Mouse (Mus musculus): ENCODE measurements around the gene Il17rd. TPM values are rescaled to one million over a fixed set of nuclear protein-coding genes. Genes with fewer than 3 reads are reported as not detected.

The Il17rd gene
- polyA plus RNA-seq (2012; rRNA removed), result 15.4 and 19.1 TPM in 2 replicates
- 6.0 and 9.3 TPM in 2 replicates for polyA plus RNA-seq (2014; fragmentation: Nextera tagmentation; extraction: Ambion mirVana)

DNA sequence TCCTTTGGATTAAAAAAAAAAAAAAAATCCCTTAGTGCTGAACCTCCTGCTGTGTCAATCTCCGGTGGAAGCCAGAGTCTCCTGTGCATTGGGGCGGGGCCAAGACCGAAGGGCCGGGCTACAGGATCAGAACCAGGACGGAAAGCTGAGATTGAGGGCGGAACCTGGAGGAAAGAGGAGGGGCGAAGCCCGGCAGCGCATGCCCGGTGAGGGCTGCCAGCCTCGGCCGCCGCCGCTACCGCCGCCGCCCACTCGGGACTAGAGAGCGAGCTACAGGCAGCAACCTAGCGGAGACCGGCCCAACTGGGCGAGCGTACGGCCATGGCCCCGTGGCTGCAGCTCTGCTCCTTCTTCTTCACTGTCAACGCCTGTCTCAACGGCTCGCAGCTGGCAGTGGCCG, at the start of gene Il17rd:
Gene Il17rd, plus strand, starts transcription at position 159 of the 400 bp plus-strand sequence.
- H3K9me3 ChIP-seq (ENCODE audit: control insufficient read depth, low read length), result no peaks in the 10 kb centered on the region
- H3K36me3 ChIP-seq (ENCODE audit: control insufficient read depth, insufficient read depth, low read length), result no peaks in the 10 kb centered on the region
- peak within 1 kb of the TSS; percentile 97 for H3K4me3 ChIP-seq (replicated peaks; ENCODE audit: low read length)
- no peaks in the 10 kb centered on the region for H3K27me3 ChIP-seq (ENCODE audit: control insufficient read depth, insufficient read depth, low read length)
- H3K27ac ChIP-seq (replicated peaks; ENCODE audit: low read depth, low read length), result peak within 1 kb of the TSS; percentile 87
- peaks cover 21% of the 10 kb centered on the region for H3K4me1 ChIP-seq (ENCODE audit: control insufficient read depth, insufficient read depth, low read length)
- WGBS, result under 1% methylated on average over 18 of the region's 29 CpGs
- H3K4me2 ChIP-seq (replicated peaks; ENCODE audit: low read depth, low read length, severe bottlenecking), result peak within 1 kb of the TSS; percentile 80
- DNase-seq (ENCODE audit: low spot score) (peak; percentile 92), ATAC-seq (ENCODE audit: low FRiP score, low read depth) (peak; percentile 91)
- peak within 1 kb of the TSS; percentile 89 for H3K9ac ChIP-seq (ENCODE audit: low read depth, low read length, severe bottlenecking)
- TF ChIP-seq POLR2A (IDR thresholded peaks at IDR 0.05; ENCODE audit: borderline replicate concordance, extremely low read depth, insufficient read depth, insufficient read length), result peak; percentile 93

DNA sequence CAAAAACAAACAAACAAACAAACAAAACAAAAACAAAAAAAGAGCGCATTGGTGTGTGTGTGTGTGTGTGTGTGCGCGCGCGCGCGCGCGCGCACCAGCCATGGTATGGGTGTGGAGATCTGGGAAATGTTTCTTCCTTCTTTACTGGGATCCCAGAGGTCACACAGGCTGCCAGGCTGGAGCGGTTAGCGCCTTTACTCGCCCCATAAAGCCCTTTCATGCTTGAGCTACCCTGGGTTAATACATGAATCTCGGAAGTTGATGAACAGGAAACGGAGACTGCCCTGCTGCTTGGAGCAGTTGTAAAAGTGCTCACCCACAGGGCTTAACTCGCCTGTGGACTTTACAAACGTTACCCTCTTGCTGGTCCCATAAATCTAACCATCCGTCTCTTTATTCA, 47.1 kb upstream of the Il17rd start:
- WGBS, result 46% methylated on average over 18 of the region's 18 CpGs
- Histone ChIP-seq H3K27me3 (ENCODE audit: control insufficient read depth, insufficient read depth, low read length) (no peaks in the 10 kb centered on the region), H3K9me3 (ENCODE audit: control insufficient read depth, low read length) (no peaks in the 10 kb centered on the region), H3K4me1 (ENCODE audit: control insufficient read depth, insufficient read depth, low read length) (peaks cover 9% of the 10 kb centered on the region), H3K9ac (ENCODE audit: low read depth, low read length, severe bottlenecking) (no peak overlapping the region), H3K36me3 (ENCODE audit: control insufficient read depth, insufficient read depth, low read length) (no peaks in the 10 kb centered on the region), H3K27ac (replicated peaks; ENCODE audit: low read depth, low read length) (no peak overlapping the region), H3K4me2 (replicated peaks; ENCODE audit: low read depth, low read length, severe bottlenecking) (peak overlapping the region; percentile 21; the same call in 1 of the 2 replicates), H3K4me3 (replicated peaks; ENCODE audit: low read length) (no peak overlapping the region)
- no peak for ATAC-seq (ENCODE audit: low FRiP score, low read depth)
- DNase-seq (ENCODE audit: low spot score), result no peak
- no peak for TF ChIP-seq POLR2A (IDR thresholded peaks at IDR 0.05; ENCODE audit: borderline replicate concordance, extremely low read depth, insufficient read depth, insufficient read length)

DNA sequence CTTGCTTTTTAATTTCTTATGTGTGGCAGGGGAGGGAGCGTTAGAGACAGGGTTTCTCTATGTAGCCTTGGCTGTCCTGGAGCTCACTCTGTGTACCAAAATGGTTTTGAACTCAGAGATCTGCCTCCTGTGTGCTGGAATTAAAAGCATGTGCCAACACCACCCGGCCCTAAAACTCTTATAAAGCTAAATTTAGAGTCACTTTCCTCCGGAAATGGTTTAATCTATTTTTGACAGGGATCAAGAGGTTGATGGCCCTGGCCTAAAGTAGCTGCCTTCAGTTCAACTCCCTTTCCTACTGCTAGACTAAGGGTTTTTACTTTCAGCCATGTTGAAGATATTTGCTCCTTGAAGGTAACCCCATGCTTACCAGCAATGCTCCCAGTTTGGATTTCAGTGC, 45.3 kb upstream of the Il17rd start:
- TF ChIP-seq POLR2A (IDR thresholded peaks at IDR 0.05; ENCODE audit: borderline replicate concordance, extremely low read depth, insufficient read depth, insufficient read length), result no peak
- peak overlapping the region; percentile 0; the same call in 1 of the 2 replicates for H3K27ac ChIP-seq (replicated peaks; ENCODE audit: low read depth, low read length)
- H3K4me3 ChIP-seq (replicated peaks; ENCODE audit: low read length), result no peak overlapping the region
- H3K4me1 ChIP-seq (ENCODE audit: control insufficient read depth, insufficient read depth, low read length), result peaks cover 9% of the 10 kb centered on the region
- H3K27me3 ChIP-seq (ENCODE audit: control insufficient read depth, insufficient read depth, low read length), result no peaks in the 10 kb centered on the region
- 29% methylated on average over 3 of the region's 3 CpGs for WGBS
- no peak overlapping the region for H3K9ac ChIP-seq (ENCODE audit: low read depth, low read length, severe bottlenecking)
- H3K4me2 ChIP-seq (replicated peaks; ENCODE audit: low read depth, low read length, severe bottlenecking), result no peak overlapping the region
- no peaks in the 10 kb centered on the region for H3K36me3 ChIP-seq (ENCODE audit: control insufficient read depth, insufficient read depth, low read length)
- ATAC-seq (ENCODE audit: low FRiP score, low read depth) (no peak), DNase-seq (ENCODE audit: low spot score) (no peak)
- no peaks in the 10 kb centered on the region for H3K9me3 ChIP-seq (ENCODE audit: control insufficient read depth, low read length)

DNA sequence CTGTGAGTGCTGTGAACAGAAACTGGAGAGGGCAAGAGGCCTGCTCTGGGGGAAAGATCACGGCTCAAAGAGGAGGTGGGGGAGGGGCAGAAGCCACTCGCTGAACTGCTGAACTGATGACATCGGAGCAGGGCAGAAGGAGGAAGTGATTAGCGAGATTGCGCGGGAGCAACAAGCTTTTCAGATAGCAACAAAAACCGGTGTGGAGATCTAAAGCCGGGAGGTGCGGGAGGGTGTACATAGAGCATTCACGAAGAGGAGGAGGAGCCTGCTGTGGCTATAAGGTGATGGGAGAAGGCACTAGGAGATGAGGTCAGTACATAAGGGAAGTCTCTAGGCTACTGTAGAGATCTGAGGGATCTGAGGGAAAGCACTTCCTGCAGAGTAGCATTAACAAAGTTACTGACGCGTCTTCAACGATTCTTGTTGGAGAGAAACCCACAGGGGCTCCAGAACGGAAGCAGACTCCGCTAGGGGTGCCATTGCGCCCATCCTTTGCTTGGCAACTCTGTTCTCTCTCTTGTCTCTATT, 44.5 kb upstream of the Il17rd start, which contains the start of gene Hesx1:
Gene Hesx1, plus strand, starts transcription at position 206 of the 531 bp plus-strand sequence.
- Histone ChIP-seq H3K4me1 (ENCODE audit: control insufficient read depth, insufficient read depth, low read length) (peaks cover 9% of the 10 kb centered on the region), H3K9me3 (ENCODE audit: control insufficient read depth, low read length) (no peaks in the 10 kb centered on the region), H3K27ac (replicated peaks; ENCODE audit: low read depth, low read length) (peak within 1 kb of the TSS; percentile 33; the same call in 1 of the 2 replicates), H3K9ac (ENCODE audit: low read depth, low read length, severe bottlenecking) (peak within 1 kb of the TSS; percentile 35; the same call in 1 of the 2 replicates), H3K36me3 (ENCODE audit: control insufficient read depth, insufficient read depth, low read length) (no peaks in the 10 kb centered on the region), H3K27me3 (ENCODE audit: control insufficient read depth, insufficient read depth, low read length) (no peaks in the 10 kb centered on the region), H3K4me3 (replicated peaks; ENCODE audit: low read length) (peak within 1 kb of the TSS; percentile 27), H3K4me2 (replicated peaks; ENCODE audit: low read depth, low read length, severe bottlenecking) (peak within 1 kb of the TSS; percentile 45)
- WGBS, result 10% methylated on average over 16 of the region's 16 CpGs
- no peak for TF ChIP-seq POLR2A (IDR thresholded peaks at IDR 0.05; ENCODE audit: borderline replicate concordance, extremely low read depth, insufficient read depth, insufficient read length)
- ATAC-seq (ENCODE audit: low FRiP score, low read depth) (no peak), DNase-seq (ENCODE audit: low spot score) (peak; percentile 59)

DNA sequence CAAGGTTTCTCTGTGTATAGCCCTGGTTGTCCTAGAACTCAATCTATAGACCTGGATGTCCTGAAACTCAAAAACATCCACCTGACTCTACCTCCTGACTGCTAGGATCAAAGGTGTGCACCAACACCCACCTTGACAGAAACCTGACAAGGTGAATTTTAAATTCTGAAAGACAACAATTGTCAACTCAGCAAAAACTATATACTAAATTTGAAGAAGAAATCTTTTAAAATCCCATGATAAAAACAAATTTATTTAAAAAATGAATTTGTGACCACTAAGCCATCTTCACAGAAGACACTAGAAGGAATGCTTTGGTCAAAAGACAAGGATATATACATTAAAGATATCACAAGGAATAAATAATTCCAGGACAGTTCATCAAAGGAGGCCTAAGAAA, 42.5 kb upstream of the Il17rd start:
- no peak for DNase-seq (ENCODE audit: low spot score)
- no peak overlapping the region for H3K9ac ChIP-seq (ENCODE audit: low read depth, low read length, severe bottlenecking)
- TF ChIP-seq POLR2A (IDR thresholded peaks at IDR 0.05; ENCODE audit: borderline replicate concordance, extremely low read depth, insufficient read depth, insufficient read length), result no peak
- H3K27me3 ChIP-seq (ENCODE audit: control insufficient read depth, insufficient read depth, low read length), result no peaks in the 10 kb centered on the region
- no peak for ATAC-seq (ENCODE audit: low FRiP score, low read depth)
- H3K27ac ChIP-seq (replicated peaks; ENCODE audit: low read depth, low read length), result no peak overlapping the region
- H3K4me3 ChIP-seq (replicated peaks; ENCODE audit: low read length), result no peak overlapping the region
- H3K36me3 ChIP-seq (ENCODE audit: control insufficient read depth, insufficient read depth, low read length), result no peaks in the 10 kb centered on the region
- H3K9me3 ChIP-seq (ENCODE audit: control insufficient read depth, low read length), result no peaks in the 10 kb centered on the region
- H3K4me1 ChIP-seq (ENCODE audit: control insufficient read depth, insufficient read depth, low read length), result peaks cover 9% of the 10 kb centered on the region
- no peak overlapping the region for H3K4me2 ChIP-seq (replicated peaks; ENCODE audit: low read depth, low read length, severe bottlenecking)
